Mouse (Mus musculus) hindbrain, postnatal 0 days (tissue): ENCODE results near the gene Degs2. TPM values are rescaled to one million over a fixed set of nuclear protein-coding genes. Genes with fewer than 3 reads are reported as not detected.

Experiments
- ATAC-seq: fragments of 200-750 bp; cut with Nextera tagmentation; 2 replicates; pipeline ENCODE4 v1.8.0; 2017; ENCODE audit warnings: mild to moderate bottlenecking, moderate TSS enrichment, moderate library complexity
- DNase-seq: peaks from one replicate; pipeline ENCODE4 v3.0.0-alpha.2; 2015; ENCODE audit warnings: low spot score
- H3K27ac ChIP-seq: fragments of 300-500 bp; sonication (generic); 2 replicates; pipeline ENCODE4 v1.5.1; 2014; ENCODE audit warnings: mild to moderate bottlenecking
- H3K27me3 ChIP-seq: fragments of 300-500 bp; sonication (generic); 2 replicates; pipeline ENCODE4 v1.6.1; 2014; ENCODE audit warnings: low read length, mixed read lengths; ENCODE audit not compliant: insufficient read depth
- H3K36me3 ChIP-seq: fragments of 300-500 bp; sonication (generic); 2 replicates; pipeline ENCODE4 v1.6.1; 2014; ENCODE audit warnings: low read length, mixed read lengths; ENCODE audit not compliant: insufficient read depth
- H3K4me1 ChIP-seq: fragments of 300-500 bp; sonication (generic); 2 replicates; pipeline ENCODE4 v1.6.1; 2014; ENCODE audit warnings: antibody characterized with exemption, low read length, mixed read lengths; ENCODE audit not compliant: insufficient read depth
- H3K4me2 ChIP-seq: fragments of 300-500 bp; sonication (generic); 2 replicates; pipeline ENCODE4 v1.6.1; 2014; ENCODE audit warnings: low read depth, mild to moderate bottlenecking, low read length, moderate library complexity, mixed read lengths
- H3K4me3 ChIP-seq: fragments of 300-500 bp; sonication (generic); 2 replicates; pipeline ENCODE4 v1.5.1; 2014; ENCODE audit warnings: low read length
- H3K9ac ChIP-seq: fragments of 300-500 bp; sonication (generic); replicated peaks from 2 replicates; pipeline ENCODE4 v1.6.1; 2014; ENCODE audit warnings: mild to moderate bottlenecking, low read length, moderate library complexity, mixed read lengths
- H3K9me3 ChIP-seq: fragments of 300-500 bp; sonication (generic); 2 replicates; pipeline ENCODE4 v1.6.1; 2016; ENCODE audit warnings: low read length, mixed read lengths
- CTCF ChIP-seq: IDR thresholded peaks from 2 replicates; pipeline ENCODE4 v1.5.1; 2016; ENCODE audit warnings: antibody characterized with exemption, control low read depth, low read depth
- WGBS: fragments of 180-500 bp; shearing (Covaris S2); extraction: QIAGEN DNeasy Blood & Tissue Kit; methylation state at CpG from one replicate; pipeline ENCODE4 v1.1.7; 2014; 5-methylcytosine and 5-hydroxymethylcytosine counted together
- polyA plus RNA-seq: library from polyadenylated mRNA; unstranded; fragments of >200 nt; fragmentation: Nextera tagmentation; extraction: Ambion mirVana; gene quantifications from 2 replicates; pipeline ENCODE4 v1.2.1, GENCODE M21; 2015
- total RNA-seq: library from RNA; depleted of rRNA; stranded (reverse); fragments of >200 nt; gene quantifications from 2 replicates; pipeline ENCODE4 v1.2.3, GENCODE M21; 2014

Gene Degs2
- total and polyA plus RNA-seq, 2 experiments from 2014 or later: 0.10 to 0.73 TPM

- no peak overlapping the region for H3K4me3 ChIP-seq
- no peak for TF ChIP-seq CTCF
- peaks cover 10% of the 10 kb centered on the region; the same call in 1 of the 2 replicates for H3K27me3 ChIP-seq
- no peak overlapping the region for H3K27ac ChIP-seq
- no peak for DNase-seq
- WGBS: 55% methylated on average over 2 of the region's 2 CpGs
- ATAC-seq: no peak
- H3K4me1 ChIP-seq: no peaks in the 10 kb centered on the region
- H3K9ac ChIP-seq: no peak overlapping the region
- peak overlapping the region; percentile 52; the same call in 1 of the 2 replicates for H3K4me2 ChIP-seq
- H3K36me3 ChIP-seq: no peaks in the 10 kb centered on the region
- no peaks in the 10 kb centered on the region for H3K9me3 ChIP-seq
Observed at GRCm38 (mm10) chr12:108701221-108701620, 894 bp downstream of the Degs2 start.

DNA sequence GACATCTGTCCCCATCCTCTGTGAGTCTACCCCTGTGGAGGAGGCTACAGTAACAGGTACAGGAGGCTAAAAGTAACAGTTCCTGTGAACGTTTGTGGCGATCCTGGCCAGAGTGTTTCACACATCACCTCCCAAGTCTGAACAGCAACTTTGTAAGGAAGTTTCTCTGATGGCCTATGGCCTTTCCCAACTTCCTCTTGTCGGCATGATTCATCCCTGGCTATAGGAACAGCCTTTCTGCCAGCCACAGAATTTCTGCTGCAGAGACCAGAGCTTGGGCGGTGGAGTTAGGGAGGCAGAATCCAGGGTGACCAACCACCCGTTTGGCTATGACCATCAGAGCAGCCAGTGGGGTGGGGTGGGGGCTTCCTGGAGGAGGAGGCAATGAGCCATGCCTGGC lies 2.1 kb downstream of the Degs2 start:
- no peak for TF ChIP-seq CTCF
- H3K9me3 ChIP-seq: no peaks in the 10 kb centered on the region
- ATAC-seq (no peak), DNase-seq (no peak)
- peaks cover 10% of the 10 kb centered on the region; the same call in 1 of the 2 replicates for H3K27me3 ChIP-seq
- H3K4me1 ChIP-seq: no peaks in the 10 kb centered on the region
- H3K4me3 ChIP-seq: no peak overlapping the region
- no peak overlapping the region for H3K27ac ChIP-seq
- no peak overlapping the region for H3K4me2 ChIP-seq
- WGBS: 80% methylated on average over 5 of the region's 5 CpGs
- no peak overlapping the region for H3K9ac ChIP-seq
- no peaks in the 10 kb centered on the region for H3K36me3 ChIP-seq

GRCm38 (mm10) chr12:108699576-108699975 lies 2.5 kb downstream of the Degs2 start:
- no peak overlapping the region for H3K4me3 ChIP-seq
- no peaks in the 10 kb centered on the region for H3K4me1 ChIP-seq
- no peaks in the 10 kb centered on the region for H3K36me3 ChIP-seq
- H3K27me3 ChIP-seq: peaks cover 10% of the 10 kb centered on the region; the same call in 1 of the 2 replicates
- TF ChIP-seq CTCF: no peak
- H3K9me3 ChIP-seq: no peaks in the 10 kb centered on the region
- no peak overlapping the region for H3K4me2 ChIP-seq
- no peak overlapping the region for H3K9ac ChIP-seq
- DNase-seq (no peak), ATAC-seq (no peak)
- H3K27ac ChIP-seq: no peak overlapping the region
- WGBS: 83% methylated on average over 10 of the region's 10 CpGs

GRCm38 (mm10) chr12:108698697-108699471 lies 3.2 kb downstream of the Degs2 start:
- no peak for TF ChIP-seq CTCF
- Histone ChIP-seq H3K36me3 (no peaks in the 10 kb centered on the region), H3K27me3 (peaks cover 10% of the 10 kb centered on the region; the same call in 1 of the 2 replicates), H3K9ac (no peak overlapping the region), H3K9me3 (no peaks in the 10 kb centered on the region), H3K4me1 (no peaks in the 10 kb centered on the region), H3K4me2 (no peak overlapping the region), H3K4me3 (no peak overlapping the region), H3K27ac (0 out of 2 replicates have a peak overlapping the region, but pooled peaks have one; percentile 12)
- ATAC-seq (no peak), DNase-seq (no peak)
- WGBS: 80% methylated on average over 11 of the region's 11 CpGs

DNA sequence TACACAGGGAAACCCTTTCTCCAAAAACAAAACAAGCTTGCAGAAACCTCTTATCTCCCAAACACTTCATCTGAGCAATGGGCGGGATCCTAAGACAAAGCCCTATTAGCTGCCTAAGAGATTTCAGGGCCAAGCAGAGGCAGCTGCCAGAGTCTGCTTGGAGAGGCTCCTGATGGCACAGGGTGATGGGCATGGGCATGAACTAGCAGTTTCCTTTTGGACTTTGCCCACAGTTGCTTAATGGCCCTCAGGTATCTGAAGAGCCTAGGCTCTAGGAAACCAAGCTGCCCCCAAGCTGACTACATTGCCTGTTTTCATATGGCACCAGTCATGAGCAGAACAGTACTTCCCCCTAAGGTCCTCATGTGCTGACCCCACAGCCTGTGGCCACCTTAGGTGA lies 7.9 kb downstream of the Degs2 start:
- H3K9ac ChIP-seq: no peak overlapping the region
- no peak for TF ChIP-seq CTCF
- H3K4me3 ChIP-seq: no peak overlapping the region
- peaks cover under 1% of the 10 kb centered on the region; the same call in 1 of the 2 replicates for H3K36me3 ChIP-seq
- 91% methylated on average over 1 of the region's 1 CpGs for WGBS
- ATAC-seq (no peak), DNase-seq (no peak)
- no peaks in the 10 kb centered on the region for H3K9me3 ChIP-seq
- no peaks in the 10 kb centered on the region for H3K27me3 ChIP-seq
- H3K4me2 ChIP-seq: no peak overlapping the region
- no peak overlapping the region for H3K27ac ChIP-seq
- no peaks in the 10 kb centered on the region for H3K4me1 ChIP-seq

DNA sequence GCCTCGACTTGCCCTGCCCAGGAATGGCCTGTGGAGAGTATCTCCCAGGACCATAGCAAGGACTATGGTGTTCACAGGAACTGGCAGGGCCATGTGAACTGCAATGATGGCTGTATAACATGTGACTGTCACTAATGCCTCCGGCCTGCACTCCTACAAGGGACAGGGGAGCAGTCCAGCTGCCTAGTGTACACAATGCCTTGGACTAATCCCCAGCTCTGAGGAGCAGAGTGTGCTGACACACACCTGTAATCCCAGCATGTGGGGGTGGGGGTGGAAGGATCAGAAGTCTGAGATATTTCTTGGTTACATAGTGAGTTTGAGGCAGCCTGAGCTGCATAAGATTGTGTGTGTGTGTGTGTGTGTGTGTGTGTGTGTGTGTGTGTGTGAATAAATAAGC lies 8.5 kb downstream of the Degs2 start:
- DNase-seq (no peak), ATAC-seq (no peak; the same call in 1 of the 2 replicates)
- peak overlapping the region; percentile 32; the same call in 1 of the 2 replicates for H3K27ac ChIP-seq
- TF ChIP-seq CTCF: no peak
- no peak overlapping the region for H3K9ac ChIP-seq
- H3K4me1 ChIP-seq: no peaks in the 10 kb centered on the region
- H3K27me3 ChIP-seq: no peaks in the 10 kb centered on the region
- no peak overlapping the region for H3K4me2 ChIP-seq
- 77% methylated on average over 2 of the region's 2 CpGs for WGBS
- H3K4me3 ChIP-seq: no peak overlapping the region
- no peaks in the 10 kb centered on the region for H3K9me3 ChIP-seq
- peaks cover 7% of the 10 kb centered on the region for H3K36me3 ChIP-seq

DNA sequence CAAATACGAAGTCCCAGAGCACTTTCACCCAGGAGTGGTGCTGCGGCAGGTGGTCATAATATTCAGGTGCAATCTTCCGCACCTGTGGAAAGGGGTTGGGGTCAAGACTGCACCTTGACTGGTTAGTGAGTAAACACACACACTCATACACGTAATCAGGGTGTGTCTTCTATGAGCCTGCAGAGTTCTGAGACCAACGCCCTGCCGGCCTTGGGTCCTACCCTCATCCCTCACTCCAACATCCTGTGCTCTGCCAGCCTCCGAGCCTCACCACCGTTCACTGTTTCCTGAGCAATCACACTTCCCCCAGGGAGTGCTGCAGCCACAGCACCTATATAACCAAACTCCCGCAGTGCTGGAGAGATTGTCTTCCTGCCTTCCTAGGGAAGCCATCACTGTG lies 11.6 kb downstream of the Degs2 start:
- Histone ChIP-seq H3K4me1 (no peaks in the 10 kb centered on the region), H3K36me3 (peaks cover 12% of the 10 kb centered on the region), H3K9me3 (no peaks in the 10 kb centered on the region), H3K27ac (no peak overlapping the region), H3K9ac (no peak overlapping the region), H3K4me3 (no peak overlapping the region), H3K4me2 (no peak overlapping the region), H3K27me3 (no peaks in the 10 kb centered on the region)
- ATAC-seq: no peak
- WGBS: 72% methylated on average over 9 of the region's 9 CpGs
- TF ChIP-seq CTCF: no peak
- no peak for DNase-seq
